Mouse (Mus musculus): ENCODE results near the gene Cdc123.

- no peak for TF ChIP-seq POLR2A (IDR thresholded peaks at IDR 0.05; ENCODE audit: borderline replicate concordance, insufficient read depth, low read length)
- no peak for TF ChIP-seq CTCF (IDR thresholded peaks at IDR 0.05; ENCODE audit: borderline replicate concordance, insufficient read depth, low read depth, low read length)
Measured at GRCm38 (mm10) chr2:5810036-5810718, 34.8 kb downstream of the Cdc123 start.
